Mouse (Mus musculus) mesoderm, embryonic 11.5 days (tissue): ENCODE data around the gene Rpl7a.

ENCODE experiments used
- DNase-seq: peaks from one replicate; pipeline ENCODE4 v3.0.0-alpha.2; 2012; ENCODE audit warnings: low read depth, low spot score

The Rpl7a gene

GRCm38 (mm10) chr2:26914148-26914941, 3.8 kb downstream of the Rpl7a start:
- DNase-seq: no peak

GRCm38 (mm10) chr2:26915927-26916728, 5.6 kb downstream of the Rpl7a start, which contains the start of the genes Surf2 and Surf1:
Gene Surf2 (plus strand): TSS chr2:26916367.
Gene Surf1 (minus strand): TSS chr2:26916530.
- peak; percentile 86 for DNase-seq

- no peak for DNase-seq
Observed at GRCm38 (mm10) chr2:26916738-26917137, 6.2 kb downstream of the Rpl7a start.

- no peak for DNase-seq
Observed at GRCm38 (mm10) chr2:26919684-26920083, 9.1 kb downstream of the Rpl7a start.

- DNase-seq: no peak
Observed at GRCm38 (mm10) chr2:26920190-26920855, 9.8 kb downstream of the Rpl7a start.

- no peak for DNase-seq
Observed at GRCm38 (mm10) chr2:26921784-26922183, 11.2 kb downstream of the Rpl7a start.

GRCm38 (mm10) chr2:26927745-26928476, 17.3 kb downstream of the Rpl7a start:
- no peak for DNase-seq

- peak; percentile 64 for DNase-seq
Observed at GRCm38 (mm10) chr2:26930390-26930789, 19.8 kb downstream of the Rpl7a start.

GRCm38 (mm10) chr2:26932473-26933303, 22.1 kb downstream of the Rpl7a start:
- no peak for DNase-seq

- peak; percentile 92 for DNase-seq
Observed at GRCm38 (mm10) chr2:26933304-26934055, 22.9 kb downstream of the Rpl7a start, which contains the start of the genes Surf4 and Stkld1. Gene Surf4 (minus strand): TSS chr2:26933928. Gene Stkld1 (plus strand): TSS chr2:26934047.

GRCm38 (mm10) chr2:26935286-26935685, 24.7 kb downstream of the Rpl7a start:
- no peak for DNase-seq

GRCm38 (mm10) chr2:26936425-26936824, 25.9 kb downstream of the Rpl7a start:
- DNase-seq: no peak

- DNase-seq: no peak
Observed at GRCm38 (mm10) chr2:26941539-26941938, 31.0 kb downstream of the Rpl7a start.

GRCm38 (mm10) chr2:26943253-26943652, 32.7 kb downstream of the Rpl7a start:
- no peak for DNase-seq

- DNase-seq: no peak
Observed at GRCm38 (mm10) chr2:26950411-26950810, 39.8 kb downstream of the Rpl7a start.

- no peak for DNase-seq
Observed at GRCm38 (mm10) chr2:26951346-26951905, 40.9 kb downstream of the Rpl7a start.

GRCm38 (mm10) chr2:26952193-26952592, 41.6 kb downstream of the Rpl7a start:
- DNase-seq: no peak

GRCm38 (mm10) chr2:26952866-26953265, 42.3 kb downstream of the Rpl7a start:
- DNase-seq: no peak

GRCm38 (mm10) chr2:26954735-26955395, 44.3 kb downstream of the Rpl7a start:
- DNase-seq: no peak
